In genomic region chr12:80275187-80275820, GRCm38 (mm10) we compare ENCODE assay signal across 15 mouse cellular contexts. TPM values are rescaled to one million over a fixed set of nuclear protein-coding genes. Genes with fewer than 3 reads are reported as not detected.
DNase-seq lines count a peak whose midpoint lies in the region; ATAC-seq and TF ChIP-seq lines count a peak whose summit lies in the region.
"Had no signal": no experiment of that assay in that cellular context is flagged by ENCODE, and none has a peak within 500 bp of the region (broad histone marks: within the 10 kb centered on the region; RNA-seq: fewer than 3 reads in every experiment).

No protein-coding gene starts in this region.

- no peak overlapping the region for H3K9ac ChIP-seq in kidney, embryonic 16.5 days (replicated peaks; ENCODE audit: low read length)
- no peak overlapping the region for H3K9ac ChIP-seq in MEL (ENCODE audit: control insufficient read depth, low read depth, low read length, poor library complexity, severe bottlenecking)
- H3K9ac ChIP-seq: heart, embryonic 13.5 days; hindbrain, embryonic 15.5 days; limb, embryonic 15.5 days; neural tube, embryonic 12.5 days had no signal

- no peak overlapping the region for H3K4me2 ChIP-seq in kidney, embryonic 16.5 days (replicated peaks; ENCODE audit: low read depth, low read length)
- H3K4me2 ChIP-seq: heart, embryonic 13.5 days; hindbrain, embryonic 15.5 days; limb, embryonic 15.5 days; neural tube, embryonic 12.5 days had no signal

- no peak for TF ChIP-seq RAD21 in MEL (IDR thresholded peaks at IDR 0.05; ENCODE audit: low read depth, low read length)

- no peak overlapping the region for H3K4me3 ChIP-seq in kidney, embryonic 16.5 days (ENCODE audit: low read length)
- no peak overlapping the region for H3K4me3 ChIP-seq in MEL (ENCODE audit: control insufficient read depth in 1 of 2, insufficient read depth in 1 of 2, low read depth in 2 of 2, low read length in 2 of 2)
- H3K4me3 ChIP-seq: heart, embryonic 13.5 days; hindbrain, embryonic 15.5 days; limb, embryonic 15.5 days; neural tube, embryonic 12.5 days had no signal

- H3K27me3 ChIP-seq in kidney, embryonic 16.5 days (ENCODE audit: insufficient read depth, low read length), result no peaks in the 10 kb centered on the region
- no peaks in the 10 kb centered on the region; a peak in 1 of 4 replicates for H3K27me3 ChIP-seq in MEL (ENCODE audit: control insufficient read depth in 1 of 2, insufficient read depth in 2 of 2, low read length in 2 of 2)
- H3K27me3 ChIP-seq: heart, embryonic 13.5 days; hindbrain, embryonic 15.5 days; limb, embryonic 15.5 days; neural tube, embryonic 12.5 days had no signal

- WGBS in kidney, embryonic 16.5 days, result 74% methylated on average over 5 of the region's 5 CpGs

- no peak for TF ChIP-seq POLR2A in MEL (IDR thresholded peaks at IDR 0.05; ENCODE audit: control insufficient read depth in 1 of 2, insufficient read depth in 1 of 2, low read depth in 1 of 2, low read length in 2 of 2, poor library complexity in 1 of 2)

- H3K79me2 ChIP-seq in MEL (ENCODE audit: control insufficient read depth, insufficient read depth, low read length, poor library complexity), result no peaks in the 10 kb centered on the region

- no peaks in the 10 kb centered on the region for H3K9me3 ChIP-seq in kidney, embryonic 16.5 days (ENCODE audit: low read length)
- H3K9me3 ChIP-seq in MEL (replicated peaks; ENCODE audit: insufficient read depth, low read length), result no peaks in the 10 kb centered on the region
- H3K9me3 ChIP-seq: heart, embryonic 13.5 days; hindbrain, embryonic 15.5 days; limb, embryonic 15.5 days; neural tube, embryonic 12.5 days had no signal

- H3K4me1 ChIP-seq in kidney, embryonic 16.5 days (ENCODE audit: insufficient read depth, low read length), result peaks cover 16% of the 10 kb centered on the region
- peaks cover 0 to 17% of the 10 kb centered on the region in 2 experiments; a peak in 3 of 4 replicates for H3K4me1 ChIP-seq in MEL (ENCODE audit: control insufficient read depth in 1 of 2, insufficient read depth in 2 of 2, low read length in 2 of 2)

- no peaks in the 10 kb centered on the region for H3K36me3 ChIP-seq in kidney, embryonic 16.5 days (ENCODE audit: insufficient read depth, low read length)
- H3K36me3 ChIP-seq in MEL (ENCODE audit: control insufficient read depth in 1 of 2, insufficient read depth in 2 of 2, low read length in 2 of 2), result peaks cover 0 to 2% of the 10 kb centered on the region in 2 experiments; a peak in 1 of 4 replicates
- H3K36me3 ChIP-seq: heart, embryonic 13.5 days; hindbrain, embryonic 15.5 days; limb, embryonic 15.5 days; neural tube, embryonic 12.5 days had no signal

- no peak for ATAC-seq in kidney, embryonic 16.5 days (ENCODE audit: low FRiP score, low TSS enrichment)
- 0 out of 2 replicates have a peak, but pooled peaks have one; percentile 32 for ATAC-seq in common myeloid progenitor, adult 5-6 weeks (replicated peaks; ENCODE audit: low read depth, poor library complexity, severe bottlenecking)

- no peak for TF ChIP-seq CTCF in MEL (IDR thresholded peaks at IDR 0.05 in 2 of 3, conservative IDR thresholded peaks at IDR 0.05 in 1 of 3; ENCODE audit: control insufficient read depth in 1 of 3, insufficient read depth in 1 of 3, low read depth in 2 of 3, low read length in 3 of 3, poor library complexity in 1 of 3, severe bottlenecking in 1 of 3)

- no peak overlapping the region for H3K27ac ChIP-seq in kidney, embryonic 16.5 days (ENCODE audit: low read length)
- no peak overlapping the region for H3K27ac ChIP-seq in MEL (ENCODE audit: control insufficient read depth, low read depth, low read length)
- H3K27ac ChIP-seq: heart, embryonic 13.5 days; hindbrain, embryonic 15.5 days; limb, embryonic 15.5 days; neural tube, embryonic 12.5 days had no signal

- intact Hi-C loops in heart, postnatal 10 days (cut with DNase I), result no loop called here
- intact Hi-C loops in heart, postnatal 25 days (cut with DNase I), result no loop called here

- no peak for TF ChIP-seq EP300 in MEL (IDR thresholded peaks at IDR 0.05; ENCODE audit: low read depth in 1 of 2, low read length in 2 of 2)

- peak; percentile 42 to 49 for DNase-seq in heart, postnatal 10 days
- DNase-seq in heart, postnatal 25 days (ENCODE audit: low spot score), result no peak
- peak; percentile 19 to 44 for DNase-seq in kidney, postnatal 4 days
- peak; percentile 30 for DNase-seq in MEL (ENCODE audit: low read depth, low spot score)
- DNase-seq in gastrocnemius, postnatal 10 days, result no peak
- DNase-seq: adrenal gland, postnatal 36 days; cerebellum, adult 9-10 months; spleen, adult 18-20 months; thymus, postnatal 14 days had no signal

TF ChIP-seq in MEL, 35 proteins besides CTCF, POLR2A, EP300 and RAD21:
- TF ChIP-seq CHD1 (IDR thresholded peaks at IDR 0.05; ENCODE audit: low read depth, low read length), result no peak
- no peak for TF ChIP-seq MAFK (IDR thresholded peaks at IDR 0.05; ENCODE audit: borderline replicate concordance, low read depth, low read length)
- no peak for TF ChIP-seq ELF1 (IDR thresholded peaks at IDR 0.05; ENCODE audit: low read depth, low read length)
- TF ChIP-seq UBTF (IDR thresholded peaks at IDR 0.05; ENCODE audit: borderline replicate concordance, insufficient read depth, low read depth, low read length), result no peak
- no peak for TF ChIP-seq NRF1 (IDR thresholded peaks at IDR 0.05; ENCODE audit: insufficient read depth, low read depth, low read length, poor library complexity, severe bottlenecking)
- no peak for TF ChIP-seq MAX (IDR thresholded peaks at IDR 0.05; ENCODE audit: low read length)
- TF ChIP-seq TCF12 (IDR thresholded peaks at IDR 0.05; ENCODE audit: low read depth, low read length), result no peak
- TF ChIP-seq POLR2AphosphoS5 (IDR thresholded peaks at IDR 0.05; ENCODE audit: borderline replicate concordance, low read depth, low read length), result no peak
- no peak for TF ChIP-seq SIN3A (IDR thresholded peaks at IDR 0.05; ENCODE audit: low read length)
- TF ChIP-seq GATA1 (IDR thresholded peaks at IDR 0.05; ENCODE audit: low read depth, low read length), result no peak

RNA-seq across cellular contexts. Expression of gene Actn1, which starts 15.1 kb away (rescaled TPM):
- 10 to 100 TPM; 70.7 to 71.9 TPM for total RNA-seq in heart, postnatal 10 days (2021)
- total RNA-seq in heart, postnatal 25 days (2021), result 10 to 100 TPM; 33.9 to 38.3 TPM
- 44.8 and 49.2 TPM in 2 replicates for polyA plus RNA-seq in kidney, embryonic 16.5 days (2015; fragmentation: Nextera tagmentation; extraction: Ambion mirVana)
- total RNA-seq in MEL (2012; rRNA removed), result 7.8 and 8.8 TPM in 2 replicates
- 10 to 100 TPM in 1 of 2 experiments, not detected in 1; 27.0 TPM for polyA plus RNA-seq in MEL (2012; ENCODE audit: insufficient read depth in 1 of 2, insufficient read length in 2 of 2, low read depth in 1 of 2, low replicate concordance in 2 of 2, missing spikeins in 1 of 2)
- 2.4 and 10.3 TPM in 2 replicates for total RNA-seq in common myeloid progenitor, adult 5-6 weeks (2017)
- 10 to 100 TPM; 30.0 to 38.8 TPM for total RNA-seq in gastrocnemius, postnatal 10 days (2021)

Comparison
In these comparisons a context has a peak if more than half of its experiments do, and no peak if none do; other contexts are left out.
1. DNase-seq: peak in heart, postnatal 10 days (2 of 2), kidney, postnatal 4 days (2 of 2) and MEL (single experiment); none in heart, postnatal 25 days (single experiment) and gastrocnemius, postnatal 10 days (single experiment).